Mouse (Mus musculus) megakaryocyte, embryonic 14.5 days (primary cell): Measurements from ENCODE around the gene Pdzd9.

Source experiments
- FLI1 ChIP-seq: IDR thresholded peaks from 2 replicates; pipeline ENCODE4 v1.6.1; 2012; ENCODE audit warnings: low read length, inconsistent platforms, mixed read lengths
- GATA1 ChIP-seq: IDR thresholded peaks from 3 replicates; pipeline ENCODE4 v1.6.1; 2012; ENCODE audit warnings: mixed read lengths, low read length, inconsistent platforms, borderline replicate concordance

- TF ChIP-seq GATA1 (no peak), FLI1 (no peak)
These were observed 35.3 kb downstream of the Pdzd9 start, which contains the start of gene Uqcrc2 for GRCm38 (mm10) chr7:120634711-120635361.
